Mouse (Mus musculus): ENCODE measurements around the gene Asic2. TPM values are rescaled to one million over a fixed set of nuclear protein-coding genes. Genes with fewer than 3 reads are reported as not detected.

Gene Asic2
- polyA plus RNA-seq, 1 experiment = 24.0 TPM

GRCm38 (mm10) chr11:81236070-81236469 is 732.2 kb downstream of the Asic2 start:
- no peak for DNase-seq (ENCODE audit: low read depth)
- no peak for TF ChIP-seq POLR2A (IDR thresholded peaks at IDR 0.05; ENCODE audit: borderline replicate concordance, extremely low read depth, insufficient read depth, insufficient read length, poor library complexity, severe bottlenecking)
- TF ChIP-seq CTCF (IDR thresholded peaks at IDR 0.05; ENCODE audit: borderline replicate concordance, extremely low read depth, insufficient read depth, insufficient read length) = no peak

- TF ChIP-seq POLR2A (IDR thresholded peaks at IDR 0.05; ENCODE audit: borderline replicate concordance, extremely low read depth, insufficient read depth, insufficient read length, poor library complexity, severe bottlenecking) (no peak), CTCF (IDR thresholded peaks at IDR 0.05; ENCODE audit: borderline replicate concordance, extremely low read depth, insufficient read depth, insufficient read length) (no peak)
- no peak for DNase-seq (ENCODE audit: low read depth)
Observed at GRCm38 (mm10) chr11:81223361-81223760, 744.9 kb downstream of the Asic2 start.

- no peak for DNase-seq (ENCODE audit: low read depth)
- TF ChIP-seq CTCF (IDR thresholded peaks at IDR 0.05; ENCODE audit: borderline replicate concordance, extremely low read depth, insufficient read depth, insufficient read length) = no peak
- TF ChIP-seq POLR2A (IDR thresholded peaks at IDR 0.05; ENCODE audit: borderline replicate concordance, extremely low read depth, insufficient read depth, insufficient read length, poor library complexity, severe bottlenecking) = no peak
Observed at GRCm38 (mm10) chr11:81220786-81221185, 747.5 kb downstream of the Asic2 start.

- no peak for TF ChIP-seq CTCF (IDR thresholded peaks at IDR 0.05; ENCODE audit: borderline replicate concordance, extremely low read depth, insufficient read depth, insufficient read length)
- no peak for TF ChIP-seq POLR2A (IDR thresholded peaks at IDR 0.05; ENCODE audit: borderline replicate concordance, extremely low read depth, insufficient read depth, insufficient read length, poor library complexity, severe bottlenecking)
- no peak for DNase-seq (ENCODE audit: low read depth)
Observed at GRCm38 (mm10) chr11:81205471-81205870, 762.8 kb downstream of the Asic2 start.

GRCm38 (mm10) chr11:81202578-81202977 is 765.7 kb downstream of the Asic2 start:
- no peak for TF ChIP-seq CTCF (IDR thresholded peaks at IDR 0.05; ENCODE audit: borderline replicate concordance, extremely low read depth, insufficient read depth, insufficient read length)
- TF ChIP-seq POLR2A (IDR thresholded peaks at IDR 0.05; ENCODE audit: borderline replicate concordance, extremely low read depth, insufficient read depth, insufficient read length, poor library complexity, severe bottlenecking) = no peak

GRCm38 (mm10) chr11:81193856-81194255 is 774.4 kb downstream of the Asic2 start:
- no peak for DNase-seq (ENCODE audit: low read depth)
- TF ChIP-seq CTCF (IDR thresholded peaks at IDR 0.05; ENCODE audit: borderline replicate concordance, extremely low read depth, insufficient read depth, insufficient read length) (no peak), POLR2A (IDR thresholded peaks at IDR 0.05; ENCODE audit: borderline replicate concordance, extremely low read depth, insufficient read depth, insufficient read length, poor library complexity, severe bottlenecking) (no peak)

More at GRCm38 (mm10) chr11:81202578-81202977, 765.7 kb downstream of the Asic2 start:
- no peak for DNase-seq (ENCODE audit: low read depth)

- DNase-seq (ENCODE audit: low read depth) = no peak
- TF ChIP-seq POLR2A (IDR thresholded peaks at IDR 0.05; ENCODE audit: borderline replicate concordance, extremely low read depth, insufficient read depth, insufficient read length, poor library complexity, severe bottlenecking) = no peak
- no peak for TF ChIP-seq CTCF (IDR thresholded peaks at IDR 0.05; ENCODE audit: borderline replicate concordance, extremely low read depth, insufficient read depth, insufficient read length)
Observed at GRCm38 (mm10) chr11:81192155-81192554, 776.1 kb downstream of the Asic2 start.

GRCm38 (mm10) chr11:81189103-81189502 is 779.2 kb downstream of the Asic2 start:
- no peak for TF ChIP-seq POLR2A (IDR thresholded peaks at IDR 0.05; ENCODE audit: borderline replicate concordance, extremely low read depth, insufficient read depth, insufficient read length, poor library complexity, severe bottlenecking)
- TF ChIP-seq CTCF (IDR thresholded peaks at IDR 0.05; ENCODE audit: borderline replicate concordance, extremely low read depth, insufficient read depth, insufficient read length) = no peak
- no peak for DNase-seq (ENCODE audit: low read depth)

GRCm38 (mm10) chr11:81187851-81188250 is 780.4 kb downstream of the Asic2 start:
- no peak for TF ChIP-seq CTCF (IDR thresholded peaks at IDR 0.05; ENCODE audit: borderline replicate concordance, extremely low read depth, insufficient read depth, insufficient read length)
- no peak for DNase-seq (ENCODE audit: low read depth)

- TF ChIP-seq POLR2A (IDR thresholded peaks at IDR 0.05; ENCODE audit: borderline replicate concordance, extremely low read depth, insufficient read depth, insufficient read length, poor library complexity, severe bottlenecking) (no peak), CTCF (IDR thresholded peaks at IDR 0.05; ENCODE audit: borderline replicate concordance, extremely low read depth, insufficient read depth, insufficient read length) (no peak)
- DNase-seq (ENCODE audit: low read depth) = peak; percentile 73
Observed at GRCm38 (mm10) chr11:81184721-81185120, 783.5 kb downstream of the Asic2 start.

GRCm38 (mm10) chr11:81164890-81165289 is 803.4 kb downstream of the Asic2 start:
- DNase-seq (ENCODE audit: low read depth) = no peak
- no peak for TF ChIP-seq CTCF (IDR thresholded peaks at IDR 0.05; ENCODE audit: borderline replicate concordance, extremely low read depth, insufficient read depth, insufficient read length)
- no peak for TF ChIP-seq POLR2A (IDR thresholded peaks at IDR 0.05; ENCODE audit: borderline replicate concordance, extremely low read depth, insufficient read depth, insufficient read length, poor library complexity, severe bottlenecking)

GRCm38 (mm10) chr11:81163056-81163455 is 805.2 kb downstream of the Asic2 start:
- TF ChIP-seq POLR2A (IDR thresholded peaks at IDR 0.05; ENCODE audit: borderline replicate concordance, extremely low read depth, insufficient read depth, insufficient read length, poor library complexity, severe bottlenecking) (no peak), CTCF (IDR thresholded peaks at IDR 0.05; ENCODE audit: borderline replicate concordance, extremely low read depth, insufficient read depth, insufficient read length) (no peak)
- no peak for DNase-seq (ENCODE audit: low read depth)

- DNase-seq (ENCODE audit: low read depth) = no peak
- no peak for TF ChIP-seq CTCF (IDR thresholded peaks at IDR 0.05; ENCODE audit: borderline replicate concordance, extremely low read depth, insufficient read depth, insufficient read length)
- TF ChIP-seq POLR2A (IDR thresholded peaks at IDR 0.05; ENCODE audit: borderline replicate concordance, extremely low read depth, insufficient read depth, insufficient read length, poor library complexity, severe bottlenecking) = no peak
Observed at GRCm38 (mm10) chr11:81153841-81154240, 814.4 kb downstream of the Asic2 start.

All from brain, embryonic 14.5 days (tissue).